Comparison of ENCODE assay signal across 8 mouse cellular contexts in the genomic region with DNA sequence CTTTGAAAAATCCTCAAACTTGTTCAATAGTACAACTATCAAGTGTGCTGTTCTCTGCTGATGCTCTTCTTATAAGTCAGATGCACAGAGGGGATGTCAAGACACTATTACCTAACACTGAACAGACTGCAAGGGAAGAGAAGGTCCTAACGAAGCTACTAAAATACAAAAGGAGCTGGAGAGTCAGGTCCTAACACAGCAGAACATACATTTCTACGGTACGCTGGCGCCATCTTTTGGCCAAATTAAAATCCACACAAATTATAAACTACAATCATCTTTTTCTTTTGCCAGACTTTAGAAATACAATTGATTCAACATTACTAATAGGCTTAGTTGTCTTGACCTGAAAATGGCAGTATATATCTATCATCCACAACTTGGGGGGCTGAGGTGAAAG. TPM values are rescaled to one million over a fixed set of nuclear protein-coding genes. Genes with fewer than 3 reads are reported as not detected.
DNase-seq lines count a peak whose midpoint lies in the region; ATAC-seq and TF ChIP-seq lines count a peak whose summit lies in the region.

No protein-coding gene starts in this region.

- peaks cover 6% of the 10 kb centered on the region; the same call in 1 of the 2 replicates for H3K4me1 ChIP-seq in heart, embryonic 10.5 days
- H3K4me1 ChIP-seq in kidney, postnatal 0 days (replicated peaks; ENCODE audit: insufficient read depth, low read length): no peaks in the 10 kb centered on the region

- H3K4me2 ChIP-seq in kidney, postnatal 0 days (ENCODE audit: low read length): no peak overlapping the region

- H3K27me3 ChIP-seq in heart, embryonic 10.5 days (ENCODE audit: insufficient read depth, poor library complexity, severe bottlenecking): no peaks in the 10 kb centered on the region
- H3K27me3 ChIP-seq in kidney, postnatal 0 days (ENCODE audit: insufficient read depth, low read length): no peaks in the 10 kb centered on the region
- H3K27me3 ChIP-seq in splenic B cell, adult 2 months (ENCODE audit: control insufficient read depth, insufficient read depth, low read length, poor library complexity, severe bottlenecking): no peaks in the 10 kb centered on the region

- H3K9me3 ChIP-seq in heart, embryonic 10.5 days: no peaks in the 10 kb centered on the region
- no peaks in the 10 kb centered on the region for H3K9me3 ChIP-seq in kidney, postnatal 0 days (replicated peaks; ENCODE audit: low read length)

- peak; percentile 69 for DNase-seq in heart, adult 8-10 months (ENCODE audit: low spot score)
- no peak for DNase-seq in heart, embryonic 10.5 days (ENCODE audit: low spot score)
- peak; percentile 67 for DNase-seq in CD4-positive helper T cell, adult 2 months (ENCODE audit: low read depth, low spot score)
- DNase-seq in adipocyte (ENCODE audit: low spot score): peak; percentile 55
- DNase-seq in embryo, embryonic 9.5 days (ENCODE audit: extremely low spot score): peak; percentile 59
- DNase-seq in kidney, postnatal 0 days (ENCODE audit: low spot score): peak; percentile 88
- peak; percentile 77 for DNase-seq in lung, postnatal 14 days
- peak; percentile 83 for DNase-seq in splenic B cell, adult 2 months (ENCODE audit: low read depth, low spot score)

- 2% methylated on average over 4 of the region's 4 CpGs for WGBS in heart, embryonic 10.5 days
- WGBS in kidney, postnatal 0 days: 9% methylated on average over 4 of the region's 4 CpGs

- ATAC-seq in kidney, postnatal 0 days (replicated peaks; ENCODE audit: low FRiP score, low read depth): no peak

- H3K4me3 ChIP-seq in heart, embryonic 10.5 days: no peak overlapping the region
- H3K4me3 ChIP-seq in kidney, postnatal 0 days (replicated peaks; ENCODE audit: low read depth, low read length): no peak overlapping the region

- 0 out of 2 replicates have a peak, but pooled peaks cover 3% of the 10 kb centered on the region for H3K36me3 ChIP-seq in heart, embryonic 10.5 days
- no peaks in the 10 kb centered on the region for H3K36me3 ChIP-seq in kidney, postnatal 0 days (ENCODE audit: insufficient read depth, low read length)
- 0 out of 2 replicates have a peak, but pooled peaks cover 2% of the 10 kb centered on the region for H3K36me3 ChIP-seq in splenic B cell, adult 2 months (ENCODE audit: control insufficient read depth, insufficient read depth, low read length, poor library complexity, severe bottlenecking)

- peak; percentile 90 for TF ChIP-seq CTCF in kidney, postnatal 0 days (IDR thresholded peaks at IDR 0.05; ENCODE audit: low read depth)

- H3K27ac ChIP-seq in heart, embryonic 10.5 days: no peak overlapping the region
- H3K27ac ChIP-seq in kidney, postnatal 0 days: no peak overlapping the region

- no peak overlapping the region for H3K9ac ChIP-seq in kidney, postnatal 0 days (ENCODE audit: low read depth, low read length)

RNA-seq across cellular contexts. Expression of a gene that starts 16.4 kb away (rescaled TPM):
- total RNA-seq in heart, adult 8-10 months (2022): 1 to 10 TPM in 3 of 4 experiments, under 1 TPM in 1; 0.90 to 3.0 (median 1.5) TPM
- 9.5 and 12.3 TPM in 2 replicates for polyA plus RNA-seq in heart, embryonic 10.5 days (2016; fragmentation: Nextera tagmentation; extraction: Ambion mirVana)
- polyA plus RNA-seq in kidney, postnatal 0 days (2015; fragmentation: Nextera tagmentation; extraction: Ambion mirVana): 0.43 and 0.54 TPM in 2 replicates

RNA-seq across cellular contexts. Expression of a gene that starts 28.3 kb away (rescaled TPM):
- total RNA-seq in heart, adult 8-10 months (2022): 10 to 100 TPM in 2 of 4 experiments, 1 to 10 TPM in 2; 6.7 to 11.3 (median 8.8) TPM
- polyA plus RNA-seq in heart, embryonic 10.5 days (2016; fragmentation: Nextera tagmentation; extraction: Ambion mirVana): 12.7 and 16.8 TPM in 2 replicates
- 13.0 and 13.2 TPM in 2 replicates for polyA plus RNA-seq in kidney, postnatal 0 days (2015; fragmentation: Nextera tagmentation; extraction: Ambion mirVana)

RNA-seq across cellular contexts. Expression of a gene that starts 29.0 kb away (rescaled TPM):
- total RNA-seq in heart, adult 8-10 months (2022): 1 to 10 TPM; 3.4 to 4.0 (median 3.9) TPM
- polyA plus RNA-seq in heart, embryonic 10.5 days (2016; fragmentation: Nextera tagmentation; extraction: Ambion mirVana): 8.9 and 10.2 TPM in 2 replicates
- 8.2 and 9.0 TPM in 2 replicates for polyA plus RNA-seq in kidney, postnatal 0 days (2015; fragmentation: Nextera tagmentation; extraction: Ambion mirVana)
